Mouse (Mus musculus): Measurements from ENCODE around the gene Hs3st1.
"Not testable (repeated sequence)": the region's sequence is repeated elsewhere in the genome, so short reads cannot be mapped to it uniquely, and the experiment has no call there.

Gene Hs3st1

GRCm38 (mm10) chr5:39755375-39755774 is at the start of gene Hs3st1:
Gene Hs3st1 (minus strand): TSS chr5:39755475.
- DNase-seq (ENCODE audit: extremely low spot score): not testable (repeated sequence)

GRCm38 (mm10) chr5:39804663-39805062 is 49.4 kb upstream of the Hs3st1 start:
- DNase-seq (ENCODE audit: extremely low spot score): no peak

GRCm38 (mm10) chr5:39803941-39804340 is 48.7 kb upstream of the Hs3st1 start:
- DNase-seq (ENCODE audit: extremely low spot score): no peak

- DNase-seq (ENCODE audit: extremely low spot score): no peak
These were observed 48.2 kb upstream of the Hs3st1 start for GRCm38 (mm10) chr5:39803457-39803856.

GRCm38 (mm10) chr5:39802110-39802509 is 46.8 kb upstream of the Hs3st1 start:
- DNase-seq (ENCODE audit: extremely low spot score): no peak

- no peak for DNase-seq (ENCODE audit: extremely low spot score)
These were observed 21.9 kb upstream of the Hs3st1 start for GRCm38 (mm10) chr5:39777094-39777710.

GRCm38 (mm10) chr5:39771680-39772348 is 16.5 kb upstream of the Hs3st1 start:
- DNase-seq (ENCODE audit: extremely low spot score): no peak

GRCm38 (mm10) chr5:39761682-39762456 is 6.6 kb upstream of the Hs3st1 start:
- no peak for DNase-seq (ENCODE audit: extremely low spot score)

- no peak for DNase-seq (ENCODE audit: extremely low spot score)
These were observed 3.7 kb upstream of the Hs3st1 start for GRCm38 (mm10) chr5:39758890-39759475.

- DNase-seq (ENCODE audit: extremely low spot score): no peak
These were observed 18.4 kb downstream of the Hs3st1 start for GRCm38 (mm10) chr5:39736843-39737242.

- no peak for DNase-seq (ENCODE audit: extremely low spot score)
These were observed 21.4 kb downstream of the Hs3st1 start for GRCm38 (mm10) chr5:39733750-39734443.

GRCm38 (mm10) chr5:39733013-39733749 is 22.1 kb downstream of the Hs3st1 start:
- no peak for DNase-seq (ENCODE audit: extremely low spot score)

GRCm38 (mm10) chr5:39715694-39716550 is 39.4 kb downstream of the Hs3st1 start:
- no peak for DNase-seq (ENCODE audit: extremely low spot score)

- DNase-seq (ENCODE audit: extremely low spot score): no peak
These were observed 40.1 kb downstream of the Hs3st1 start for GRCm38 (mm10) chr5:39715193-39715592.

GRCm38 (mm10) chr5:39705539-39705938 is 49.7 kb downstream of the Hs3st1 start:
- no peak for DNase-seq (ENCODE audit: extremely low spot score)

- DNase-seq (ENCODE audit: extremely low spot score): no peak
These were observed 94.4 kb downstream of the Hs3st1 start for GRCm38 (mm10) chr5:39660826-39661225.

GRCm38 (mm10) chr5:39659417-39659816 is 95.9 kb downstream of the Hs3st1 start:
- no peak for DNase-seq (ENCODE audit: extremely low spot score)

GRCm38 (mm10) chr5:39644827-39645380 is 110.4 kb downstream of the Hs3st1 start:
- no peak for DNase-seq (ENCODE audit: extremely low spot score)

- DNase-seq (ENCODE audit: extremely low spot score): peak; percentile 88
These were observed 111.1 kb downstream of the Hs3st1 start for GRCm38 (mm10) chr5:39643924-39644826.

Measured in embryo, embryonic 9.5 days (tissue).